Mouse (Mus musculus) cortical plate, adult 2 months (tissue): ENCODE results near the gene Cd164l2. TPM values are rescaled to one million over a fixed set of nuclear protein-coding genes. Genes with fewer than 3 reads are reported as not detected.

Experiments
- H3K27ac ChIP-seq: fragments of 200-500 bp; 2 replicates; pipeline ENCODE4 v1.5.1; 2012; ENCODE audit warnings: low read length, control low read depth, inconsistent platforms; ENCODE audit not compliant: insufficient read depth
- H3K4me1 ChIP-seq: fragments of 200-500 bp; 2 replicates; pipeline ENCODE4 v1.6.1; 2011; ENCODE audit warnings: low read length; ENCODE audit not compliant: control insufficient read depth, insufficient read depth
- H3K4me3 ChIP-seq: fragments of 200-500 bp; 2 replicates; pipeline ENCODE4 v1.5.1; 2011; ENCODE audit warnings: mild to moderate bottlenecking, low read length, control low read depth; ENCODE audit not compliant: insufficient read depth
- CTCF ChIP-seq: fragments of 200-500 bp; IDR thresholded peaks from 2 replicates; pipeline ENCODE4 v1.5.1; 2011; ENCODE audit warnings: mild to moderate bottlenecking, control low read depth, low read length; ENCODE audit not compliant: insufficient read depth; ENCODE audit errors: extremely low read depth
- POLR2A ChIP-seq: fragments of 200-500 bp; IDR thresholded peaks from 2 replicates; pipeline ENCODE4 v1.6.1; 2011; ENCODE audit warnings: mild to moderate bottlenecking, low read length, control low read depth; ENCODE audit not compliant: insufficient read depth; ENCODE audit errors: extremely low read depth
- polyA plus RNA-seq: library from polyadenylated mRNA; depleted of rRNA; stranded (reverse); fragments of >200 nt; gene quantifications from 2 replicates; pipeline ENCODE4 v1.2.3, GENCODE M21; 2012; rRNA removed

Cd164l2 gene
- 10.9 and 11.9 TPM in 2 replicates for polyA plus RNA-seq

- H3K4me3 ChIP-seq, result peak within 1 kb of the TSS; percentile 45
- TF ChIP-seq POLR2A, result no peak
- no peak for TF ChIP-seq CTCF
- peak within 1 kb of the TSS; percentile 26; the same call in 1 of the 2 replicates for H3K27ac ChIP-seq
- H3K4me1 ChIP-seq, result no peaks in the 10 kb centered on the region; the same call in 1 of the 2 replicates
Measured at GRCm38 (mm10) chr4:133211751-133212561, at the start of gene Cd164l2, which contains the start of gene Gpr3. TSS of gene Cd164l2 (plus strand) at chr4:133212131. TSS of gene Gpr3 (minus strand) at chr4:133212536.

GRCm38 (mm10) chr4:133162196-133162595 is 49.7 kb upstream of the Cd164l2 start:
- TF ChIP-seq POLR2A (no peak), CTCF (no peak)
- no peak overlapping the region for H3K4me3 ChIP-seq
- no peak overlapping the region for H3K27ac ChIP-seq
- H3K4me1 ChIP-seq, result peaks cover 3% of the 10 kb centered on the region

GRCm38 (mm10) chr4:133166773-133167172 is 45.2 kb upstream of the Cd164l2 start:
- TF ChIP-seq POLR2A, result no peak
- no peak for TF ChIP-seq CTCF
- no peak overlapping the region for H3K27ac ChIP-seq
- no peak overlapping the region for H3K4me3 ChIP-seq
- peaks cover 9% of the 10 kb centered on the region for H3K4me1 ChIP-seq

GRCm38 (mm10) chr4:133169237-133170055 is 42.5 kb upstream of the Cd164l2 start:
- TF ChIP-seq POLR2A (no peak; the same call in 1 of the 2 replicates), CTCF (no peak)
- Histone ChIP-seq H3K27ac (peak overlapping the region; percentile 92), H3K4me1 (peaks cover 9% of the 10 kb centered on the region), H3K4me3 (no peak overlapping the region)

- no peak for TF ChIP-seq CTCF
- Histone ChIP-seq H3K4me3 (no peak overlapping the region), H3K27ac (peak overlapping the region; percentile 92), H3K4me1 (peaks cover 9% of the 10 kb centered on the region)
Measured at GRCm38 (mm10) chr4:133170056-133170524, 41.8 kb upstream of the Cd164l2 start.

GRCm38 (mm10) chr4:133170616-133171015 is 41.3 kb upstream of the Cd164l2 start:
- TF ChIP-seq POLR2A (no peak), CTCF (no peak)
- H3K4me3 ChIP-seq, result no peak overlapping the region
- peaks cover 9% of the 10 kb centered on the region for H3K4me1 ChIP-seq
- no peak overlapping the region for H3K27ac ChIP-seq

GRCm38 (mm10) chr4:133172451-133172850 is 39.5 kb upstream of the Cd164l2 start:
- H3K4me3 ChIP-seq, result no peak overlapping the region
- peaks cover 13% of the 10 kb centered on the region for H3K4me1 ChIP-seq
- H3K27ac ChIP-seq, result no peak overlapping the region; the same call in 1 of the 2 replicates
- TF ChIP-seq POLR2A (no peak), CTCF (no peak)

GRCm38 (mm10) chr4:133174361-133174760 is 37.6 kb upstream of the Cd164l2 start:
- Histone ChIP-seq H3K4me1 (peaks cover 10% of the 10 kb centered on the region), H3K4me3 (no peak overlapping the region), H3K27ac (peak overlapping the region; percentile 77)
- no peak for TF ChIP-seq CTCF
- TF ChIP-seq POLR2A, result no peak

GRCm38 (mm10) chr4:133175274-133175673 is 36.7 kb upstream of the Cd164l2 start:
- no peak overlapping the region for H3K4me3 ChIP-seq
- TF ChIP-seq CTCF, result no peak
- no peak for TF ChIP-seq POLR2A
- H3K27ac ChIP-seq, result no peak overlapping the region
- H3K4me1 ChIP-seq, result peaks cover 7% of the 10 kb centered on the region

- Histone ChIP-seq H3K27ac (peak overlapping the region; percentile 54), H3K4me1 (peaks cover 7% of the 10 kb centered on the region), H3K4me3 (peak overlapping the region; percentile 14)
- TF ChIP-seq CTCF (no peak), POLR2A (no peak)
Measured at GRCm38 (mm10) chr4:133175998-133176760, 35.8 kb upstream of the Cd164l2 start.
